Mouse (Mus musculus) heart, adult 2 months (tissue): ENCODE data around the gene Fkbp10.

Experiments used
- CTCF ChIP-seq: fragments of 200-600 bp; IDR thresholded peaks from 2 replicates; pipeline ENCODE4 v1.8.1; 2022; ENCODE audit warnings: antibody characterized with exemption, mild to moderate bottlenecking, moderate library complexity
- POLR2A ChIP-seq: fragments of 200-500 bp; IDR thresholded peaks from 2 replicates; pipeline ENCODE4 v1.6.1; 2011; ENCODE audit warnings: mild to moderate bottlenecking, low read depth, low read length, control low read depth; ENCODE audit not compliant: insufficient read depth

DNA sequence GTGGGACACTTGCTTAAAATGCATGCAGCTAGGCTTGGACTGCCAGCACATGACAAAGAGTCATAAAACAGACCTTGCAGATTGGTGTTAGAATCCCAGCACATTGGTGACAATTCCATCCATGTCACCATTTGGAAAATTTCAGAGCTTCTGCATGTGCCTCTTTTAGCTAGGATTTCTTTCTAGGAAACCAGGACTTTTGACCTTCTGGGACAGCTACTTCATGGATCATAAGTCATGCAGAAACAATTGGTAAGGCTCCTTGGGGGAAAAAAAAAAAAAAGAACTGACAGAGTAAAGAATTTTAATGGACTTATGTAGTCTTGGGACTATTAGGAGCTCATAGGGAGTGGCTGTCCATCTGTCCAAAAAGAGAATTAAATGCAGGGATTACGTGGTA, 22.4 kb downstream of the Fkbp10 start:
- TF ChIP-seq POLR2A = no peak
- TF ChIP-seq CTCF = no peak
